Mouse (Mus musculus) MEL (cell line): ENCODE data around the gene Gm14403.
"Not testable (repeated sequence)": the region's sequence is repeated elsewhere in the genome, so short reads cannot be mapped to it uniquely, and the experiment has no call there.

Source experiments
- CTCF ChIP-seq, 3 experiments: IDR thresholded peaks in 2 of 3; conservative IDR thresholded peaks in 1 of 3; 2 replicates each; pipeline ENCODE4 v1.5.1; 2011 to 2012; ENCODE audit warnings: low read length in 3 of 3, low read depth in 2 of 3, mild to moderate bottlenecking in 2 of 3, improper control_type of control experiment in 1 of 3, inconsistent platforms in 1 of 3, mixed read lengths in 1 of 3, moderate library complexity in 1 of 3; ENCODE audit not compliant: control insufficient read depth in 1 of 3, insufficient read depth in 1 of 3, poor library complexity in 1 of 3, severe bottlenecking in 1 of 3
- POLR2A ChIP-seq, 2 experiments: IDR thresholded peaks; 2 replicates each; pipeline ENCODE4 v1.6.1; 2011 to 2012; ENCODE audit warnings: low read length in 2 of 2, mild to moderate bottlenecking in 2 of 2, control low read depth in 1 of 2, improper control_type of control experiment in 1 of 2, low read depth in 1 of 2, moderate library complexity in 1 of 2; ENCODE audit not compliant: control insufficient read depth in 1 of 2, insufficient read depth in 1 of 2, poor library complexity in 1 of 2
- POLR2AphosphoS5 ChIP-seq: IDR thresholded peaks from 2 replicates; pipeline ENCODE4 v1.6.1; 2012; ENCODE audit warnings: low read depth, borderline replicate concordance, mild to moderate bottlenecking, inconsistent platforms, low read length, moderate library complexity, mixed read lengths

- not testable (repeated sequence) for TF ChIP-seq CTCF (IDR thresholded peaks at IDR 0.05 in 2 of 3, conservative IDR thresholded peaks at IDR 0.05 in 1 of 3; ENCODE audit: control insufficient read depth in 1 of 3, insufficient read depth in 1 of 3, low read depth in 2 of 3, low read length in 3 of 3, poor library complexity in 1 of 3, severe bottlenecking in 1 of 3); POLR2AphosphoS5; POLR2A (IDR thresholded peaks at IDR 0.05; ENCODE audit: control insufficient read depth in 1 of 2, insufficient read depth in 1 of 2, low read depth in 1 of 2, low read length in 2 of 2, poor library complexity in 1 of 2)
Measured at GRCm38 (mm10) chr2:177518354-177518753, 20.3 kb downstream of the Gm14403 start.
